Mouse (Mus musculus): ENCODE measurements at regions not wholly inside any gene's neighbourhood (a gene's known extent, or its start where the extent isn't known, plus 50 kb on each side); places are given as distances from the start of the nearest gene placed in this dataset.

DNA sequence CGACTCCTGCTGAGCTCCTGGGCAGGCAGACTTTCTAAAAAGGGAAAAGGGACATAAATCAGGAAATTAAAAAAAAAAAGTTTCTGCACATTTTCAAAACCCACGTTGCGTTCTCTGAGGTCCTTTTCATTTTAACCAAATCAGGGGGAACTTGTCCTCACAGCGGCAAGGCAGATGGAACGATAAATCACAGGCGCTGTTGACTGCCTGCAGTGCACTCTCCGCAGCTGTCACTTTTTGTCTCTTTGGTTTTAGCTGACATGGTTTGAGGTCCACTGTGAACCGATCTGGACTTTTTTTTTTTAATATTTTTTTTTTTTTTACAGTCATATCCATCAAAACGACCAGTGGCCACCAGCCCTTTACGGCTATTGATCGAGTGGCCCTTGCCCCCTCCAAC lies 343.7 kb upstream of the Mki67 start:
- Histone ChIP-seq H3K36me3 (ENCODE audit: control insufficient read depth, insufficient read depth) (no peaks in the 10 kb centered on the region), H3K79me2 (ENCODE audit: control insufficient read depth, insufficient read depth) (no peaks in the 10 kb centered on the region), H3ac (ENCODE audit: control insufficient read depth, insufficient read length) (no peak overlapping the region), H3K27me3 (ENCODE audit: control insufficient read depth, insufficient read depth, insufficient read length) (no peaks in the 10 kb centered on the region), H3K4me3 (no peak overlapping the region), H3K4me2 (ENCODE audit: low read depth) (peak overlapping the region; percentile 66)
- TF ChIP-seq TCF12 (IDR thresholded peaks at IDR 0.05; ENCODE audit: insufficient read depth, poor library complexity, severe bottlenecking) (peak; percentile 26), E2F4 (IDR thresholded peaks at IDR 0.05; ENCODE audit: insufficient read depth) (no peak), REST (IDR thresholded peaks at IDR 0.05; ENCODE audit: insufficient read depth, insufficient read length) (no peak), MYOD1 (IDR thresholded peaks at IDR 0.05; ENCODE audit: control insufficient read depth in 1 of 3, insufficient read length in 2 of 3, low read depth in 2 of 3) (peak; percentile 13 to 92 (median 89)), CEBPB (IDR thresholded peaks at IDR 0.05; ENCODE audit: insufficient read depth, poor library complexity, severe bottlenecking) (no peak)

DNA sequence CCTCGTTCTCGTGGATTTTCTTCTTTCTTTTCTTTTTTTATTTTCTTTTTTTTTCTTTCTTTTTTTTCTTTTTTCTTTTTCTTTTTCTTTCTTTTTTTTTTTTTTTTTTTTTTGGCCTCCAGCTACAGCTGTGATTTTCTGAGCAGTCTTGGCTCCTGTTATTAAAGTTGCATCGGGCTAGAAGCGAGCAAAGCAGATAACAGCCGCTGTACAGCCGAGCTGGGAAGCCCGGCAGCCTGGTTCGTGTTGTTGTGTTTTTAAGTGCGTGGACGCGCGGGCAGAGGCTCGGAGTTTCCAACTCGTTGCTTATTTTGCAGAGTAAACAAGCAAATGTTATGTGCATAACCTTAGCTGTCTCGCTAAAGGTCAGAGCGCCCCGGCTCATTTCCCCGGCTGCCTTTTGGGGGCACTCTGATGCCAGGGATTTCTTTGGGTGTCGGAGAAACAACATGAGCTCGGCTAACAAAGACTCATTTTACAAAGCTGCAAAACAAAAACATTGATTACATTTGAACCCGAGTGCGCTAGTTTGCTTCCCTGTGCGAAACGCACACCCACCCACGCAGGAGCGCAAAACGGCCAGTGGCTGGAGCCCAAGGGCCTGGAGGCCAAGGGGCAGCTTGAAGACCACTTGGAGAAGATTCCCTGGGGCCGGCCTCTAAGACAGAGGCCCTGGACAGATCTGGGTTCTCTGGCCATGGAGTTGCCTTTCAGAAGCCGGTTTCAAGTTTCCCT lies 344.3 kb upstream of the Mki67 start:
- Histone ChIP-seq H3K4me2 (ENCODE audit: low read depth) (peak overlapping the region; percentile 66), H3K36me3 (ENCODE audit: control insufficient read depth, insufficient read depth) (no peaks in the 10 kb centered on the region), H3ac (ENCODE audit: control insufficient read depth, insufficient read length) (no peak overlapping the region), H3K27me3 (ENCODE audit: control insufficient read depth, insufficient read depth, insufficient read length) (no peaks in the 10 kb centered on the region), H3K79me2 (ENCODE audit: control insufficient read depth, insufficient read depth) (no peaks in the 10 kb centered on the region), H3K4me3 (no peak overlapping the region)
- TF ChIP-seq TCF3 (IDR thresholded peaks at IDR 0.05; ENCODE audit: insufficient read length, low read depth) = no peak
- TF ChIP-seq POLR2A (IDR thresholded peaks at IDR 0.05; ENCODE audit: insufficient read length, low read depth) = no peak
- TF ChIP-seq TCF12 (IDR thresholded peaks at IDR 0.05; ENCODE audit: insufficient read depth, poor library complexity, severe bottlenecking) = no peak
- no peak for TF ChIP-seq MAX (IDR thresholded peaks at IDR 0.05; ENCODE audit: low read depth)
- TF ChIP-seq MYOG (IDR thresholded peaks at IDR 0.05; ENCODE audit: control insufficient read depth in 1 of 3, insufficient read depth in 1 of 3, insufficient read length in 2 of 3, low read depth in 2 of 3) = no peak
- no peak for TF ChIP-seq E2F4 (IDR thresholded peaks at IDR 0.05; ENCODE audit: insufficient read depth)
- no peak for TF ChIP-seq REST (IDR thresholded peaks at IDR 0.05; ENCODE audit: insufficient read depth, insufficient read length)
- TF ChIP-seq USF1 (IDR thresholded peaks at IDR 0.05; ENCODE audit: low read depth) = no peak
- no peak for TF ChIP-seq SRF (IDR thresholded peaks at IDR 0.05; ENCODE audit: control insufficient read depth, insufficient read length, low read depth)
- no peak for TF ChIP-seq CEBPB (IDR thresholded peaks at IDR 0.05; ENCODE audit: insufficient read depth, poor library complexity, severe bottlenecking)
- no peak for TF ChIP-seq MYOD1 (IDR thresholded peaks at IDR 0.05; ENCODE audit: control insufficient read depth in 1 of 3, insufficient read length in 2 of 3, low read depth in 2 of 3)
- no peak for TF ChIP-seq POLR2AphosphoS2 (IDR thresholded peaks at IDR 0.05; ENCODE audit: insufficient read length, low read depth)

DNA sequence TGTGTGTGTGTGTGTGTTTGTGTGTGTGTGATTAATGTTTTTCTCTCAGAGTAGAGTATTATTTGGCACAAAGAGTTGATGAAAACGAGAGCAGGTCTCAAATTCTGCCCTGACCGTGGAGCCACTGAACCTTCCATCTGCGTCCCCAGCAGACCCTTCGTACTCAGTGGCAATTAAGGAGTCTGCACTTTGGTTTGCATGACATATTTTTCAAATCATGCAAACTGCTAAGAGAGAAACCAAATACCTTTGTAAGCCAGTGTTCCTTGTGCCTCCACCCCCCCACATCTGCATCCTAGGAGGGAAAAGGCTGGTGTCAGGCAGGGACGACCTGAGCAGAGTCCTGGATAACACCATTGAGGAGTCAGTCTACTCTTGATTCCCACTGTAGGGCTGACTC lies 346.5 kb upstream of the Mki67 start:
- no peak overlapping the region for H3K4me2 ChIP-seq (ENCODE audit: low read depth)
- H3K4me3 ChIP-seq = no peak overlapping the region
- TF ChIP-seq SRF (IDR thresholded peaks at IDR 0.05; ENCODE audit: control insufficient read depth, insufficient read length, low read depth) = no peak
- TF ChIP-seq MYOD1 (IDR thresholded peaks at IDR 0.05; ENCODE audit: control insufficient read depth in 1 of 3, insufficient read length in 2 of 3, low read depth in 2 of 3) = no peak
- TF ChIP-seq E2F4 (IDR thresholded peaks at IDR 0.05; ENCODE audit: insufficient read depth) = no peak
- no peak for TF ChIP-seq POLR2AphosphoS2 (IDR thresholded peaks at IDR 0.05; ENCODE audit: insufficient read length, low read depth)
- no peak for TF ChIP-seq REST (IDR thresholded peaks at IDR 0.05; ENCODE audit: insufficient read depth, insufficient read length)
- no peak for TF ChIP-seq CEBPB (IDR thresholded peaks at IDR 0.05; ENCODE audit: insufficient read depth, poor library complexity, severe bottlenecking)
- no peak for TF ChIP-seq MAX (IDR thresholded peaks at IDR 0.05; ENCODE audit: low read depth)
- TF ChIP-seq MYOG (IDR thresholded peaks at IDR 0.05; ENCODE audit: control insufficient read depth in 1 of 3, insufficient read depth in 1 of 3, insufficient read length in 2 of 3, low read depth in 2 of 3) = no peak
- TF ChIP-seq USF1 (IDR thresholded peaks at IDR 0.05; ENCODE audit: low read depth) = no peak
- no peak for TF ChIP-seq TCF3 (IDR thresholded peaks at IDR 0.05; ENCODE audit: insufficient read length, low read depth)
- no peak for TF ChIP-seq TCF12 (IDR thresholded peaks at IDR 0.05; ENCODE audit: insufficient read depth, poor library complexity, severe bottlenecking)
- no peak for TF ChIP-seq POLR2A (IDR thresholded peaks at IDR 0.05; ENCODE audit: insufficient read length, low read depth)
- H3K36me3 ChIP-seq (ENCODE audit: control insufficient read depth, insufficient read depth) = no peaks in the 10 kb centered on the region
- no peaks in the 10 kb centered on the region for H3K79me2 ChIP-seq (ENCODE audit: control insufficient read depth, insufficient read depth)
- peaks cover 6% of the 10 kb centered on the region for H3K27me3 ChIP-seq (ENCODE audit: control insufficient read depth, insufficient read depth, insufficient read length)
- no peak overlapping the region for H3ac ChIP-seq (ENCODE audit: control insufficient read depth, insufficient read length)

DNA sequence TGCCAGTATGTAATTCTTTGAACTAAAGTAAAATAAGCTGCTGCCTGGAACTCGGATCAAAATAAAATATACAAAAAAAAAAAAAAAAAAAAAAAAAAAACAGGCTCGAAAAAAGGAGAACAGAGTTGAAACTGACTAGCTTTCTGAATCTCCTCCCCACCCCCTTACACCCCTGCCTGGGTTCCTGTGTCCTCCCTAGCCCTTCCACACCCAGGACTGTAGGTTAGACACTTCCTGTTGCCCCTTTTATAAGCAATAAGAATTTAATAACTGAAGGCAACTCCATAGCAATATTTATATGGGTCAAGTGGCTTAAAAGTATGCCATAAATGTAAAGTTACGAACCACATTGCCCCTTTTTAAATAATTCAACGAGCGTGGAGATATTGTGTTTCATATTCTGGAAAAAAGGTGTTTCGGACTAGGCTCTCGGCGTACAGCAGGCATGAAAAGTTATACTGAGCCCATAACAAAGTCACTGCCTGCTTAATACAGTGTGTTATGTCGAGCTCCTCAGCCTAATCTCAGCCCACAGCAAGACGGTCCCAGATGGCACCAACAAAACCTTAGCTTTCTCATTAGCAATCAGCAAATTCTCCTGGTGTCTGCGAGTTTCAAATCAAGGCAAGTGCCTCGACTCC lies 349.0 kb upstream of the Mki67 start:
- Histone ChIP-seq H3K27me3 (ENCODE audit: control insufficient read depth, insufficient read depth, insufficient read length) (peaks cover 6% of the 10 kb centered on the region), H3K4me2 (ENCODE audit: low read depth) (no peak overlapping the region), H3K79me2 (ENCODE audit: control insufficient read depth, insufficient read depth) (no peaks in the 10 kb centered on the region), H3K36me3 (ENCODE audit: control insufficient read depth, insufficient read depth) (no peaks in the 10 kb centered on the region), H3ac (ENCODE audit: control insufficient read depth, insufficient read length) (no peak overlapping the region), H3K4me3 (no peak overlapping the region)
- TF ChIP-seq MYOD1 (IDR thresholded peaks at IDR 0.05; ENCODE audit: control insufficient read depth in 1 of 3, insufficient read length in 2 of 3, low read depth in 2 of 3) (no peak), CEBPB (IDR thresholded peaks at IDR 0.05; ENCODE audit: insufficient read depth, poor library complexity, severe bottlenecking) (no peak), REST (IDR thresholded peaks at IDR 0.05; ENCODE audit: insufficient read depth, insufficient read length) (no peak), TCF3 (IDR thresholded peaks at IDR 0.05; ENCODE audit: insufficient read length, low read depth) (no peak), SRF (IDR thresholded peaks at IDR 0.05; ENCODE audit: control insufficient read depth, insufficient read length, low read depth) (no peak), TCF12 (IDR thresholded peaks at IDR 0.05; ENCODE audit: insufficient read depth, poor library complexity, severe bottlenecking) (no peak), POLR2AphosphoS2 (IDR thresholded peaks at IDR 0.05; ENCODE audit: insufficient read length, low read depth) (no peak), E2F4 (IDR thresholded peaks at IDR 0.05; ENCODE audit: insufficient read depth) (no peak), POLR2A (IDR thresholded peaks at IDR 0.05; ENCODE audit: insufficient read length, low read depth) (no peak), USF1 (IDR thresholded peaks at IDR 0.05; ENCODE audit: low read depth) (no peak), MAX (IDR thresholded peaks at IDR 0.05; ENCODE audit: low read depth) (no peak)

Data from myocyte (in vitro differentiated cells).